Mouse (Mus musculus): ENCODE measurements around the gene Kank1. TPM values are rescaled to one million over a fixed set of nuclear protein-coding genes. Genes with fewer than 3 reads are reported as not detected.
"Not testable (repeated sequence)": the region's sequence is repeated elsewhere in the genome, so short reads cannot be mapped to it uniquely, and the experiment has no call there.

Kank1 gene
- total RNA-seq, 4 experiments from 2014 or later = 40.4 to 50.0 (median 45.6) TPM

GRCm38 (mm10) chr19:25439807-25440206 lies 203.0 kb downstream of the Kank1 start:
- no peak for DNase-seq (ENCODE audit: low spot score)

GRCm38 (mm10) chr19:25440736-25441135 lies 204.0 kb downstream of the Kank1 start:
- DNase-seq (ENCODE audit: low spot score) = no peak

DNA sequence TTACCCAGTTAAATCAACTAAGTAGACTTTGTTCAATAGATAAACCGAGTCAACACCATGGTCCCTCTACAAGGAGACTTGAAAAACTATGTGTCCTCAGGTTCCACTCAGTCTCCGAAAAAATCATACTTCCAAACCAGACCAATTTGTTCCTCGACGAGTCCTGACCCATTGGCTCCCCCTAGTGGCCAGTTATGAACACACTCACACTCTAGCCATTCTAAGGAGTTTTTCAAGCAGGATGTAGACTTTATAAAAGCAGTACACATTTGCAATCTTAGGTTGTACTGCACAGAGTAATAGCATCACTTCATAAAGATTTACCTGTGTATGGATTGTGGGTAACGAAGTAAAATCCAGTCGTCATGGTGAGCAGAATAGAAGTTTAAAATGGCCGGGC lies 208.3 kb downstream of the Kank1 start:
- DNase-seq (ENCODE audit: low spot score) = peak; percentile 72

GRCm38 (mm10) chr19:25445842-25446241 lies 209.1 kb downstream of the Kank1 start:
- no peak for DNase-seq (ENCODE audit: low spot score)

GRCm38 (mm10) chr19:25446683-25447082 lies 209.9 kb downstream of the Kank1 start:
- no peak for DNase-seq (ENCODE audit: low spot score)

DNA sequence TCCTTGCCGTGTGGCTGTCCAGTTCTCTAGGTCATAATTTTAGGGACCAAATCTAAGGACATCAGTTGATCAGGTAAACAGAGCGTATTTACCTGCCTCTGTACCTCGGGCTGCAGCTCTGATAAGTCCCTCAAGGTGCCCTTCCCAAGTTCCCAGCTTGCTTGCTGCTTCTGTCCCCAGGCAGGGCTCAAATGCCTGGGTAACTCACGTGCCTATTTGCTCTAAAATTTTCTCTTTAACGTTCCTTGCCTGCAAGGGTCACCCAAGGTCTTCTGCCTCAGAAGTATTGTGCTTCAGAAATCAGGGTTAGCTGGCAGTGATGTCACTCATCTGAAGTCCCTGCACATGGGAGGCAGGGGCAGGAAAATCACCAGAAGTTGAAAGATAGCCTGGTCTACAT lies 210.6 kb downstream of the Kank1 start:
- no peak for DNase-seq (ENCODE audit: low spot score)

- DNase-seq (ENCODE audit: low spot score) = no peak
These were observed 214.3 kb downstream of the Kank1 start for GRCm38 (mm10) chr19:25450869-25451629.

DNA sequence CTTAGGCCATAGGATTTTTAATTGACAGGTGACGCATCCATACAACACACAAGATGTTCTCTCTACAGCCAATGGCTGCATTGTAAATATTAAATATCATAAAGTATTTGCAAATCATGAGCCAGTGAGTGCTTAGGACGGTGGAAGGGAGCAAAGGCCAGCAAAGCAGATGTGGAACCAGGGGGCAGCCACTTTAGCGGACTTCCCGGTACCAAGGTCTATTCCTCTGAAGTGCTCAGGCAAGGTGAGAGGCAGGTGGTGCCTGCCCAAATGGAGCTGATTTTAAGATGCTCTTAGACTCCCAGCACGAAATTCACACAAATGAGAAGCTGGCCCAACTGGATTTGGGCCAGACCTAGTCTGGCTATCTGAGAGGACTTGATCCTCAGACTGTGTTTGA lies 216.4 kb downstream of the Kank1 start:
- no peak for DNase-seq (ENCODE audit: low spot score)

- no peak for DNase-seq (ENCODE audit: low spot score)
These were observed 224.0 kb downstream of the Kank1 start for GRCm38 (mm10) chr19:25460760-25461159.

DNA sequence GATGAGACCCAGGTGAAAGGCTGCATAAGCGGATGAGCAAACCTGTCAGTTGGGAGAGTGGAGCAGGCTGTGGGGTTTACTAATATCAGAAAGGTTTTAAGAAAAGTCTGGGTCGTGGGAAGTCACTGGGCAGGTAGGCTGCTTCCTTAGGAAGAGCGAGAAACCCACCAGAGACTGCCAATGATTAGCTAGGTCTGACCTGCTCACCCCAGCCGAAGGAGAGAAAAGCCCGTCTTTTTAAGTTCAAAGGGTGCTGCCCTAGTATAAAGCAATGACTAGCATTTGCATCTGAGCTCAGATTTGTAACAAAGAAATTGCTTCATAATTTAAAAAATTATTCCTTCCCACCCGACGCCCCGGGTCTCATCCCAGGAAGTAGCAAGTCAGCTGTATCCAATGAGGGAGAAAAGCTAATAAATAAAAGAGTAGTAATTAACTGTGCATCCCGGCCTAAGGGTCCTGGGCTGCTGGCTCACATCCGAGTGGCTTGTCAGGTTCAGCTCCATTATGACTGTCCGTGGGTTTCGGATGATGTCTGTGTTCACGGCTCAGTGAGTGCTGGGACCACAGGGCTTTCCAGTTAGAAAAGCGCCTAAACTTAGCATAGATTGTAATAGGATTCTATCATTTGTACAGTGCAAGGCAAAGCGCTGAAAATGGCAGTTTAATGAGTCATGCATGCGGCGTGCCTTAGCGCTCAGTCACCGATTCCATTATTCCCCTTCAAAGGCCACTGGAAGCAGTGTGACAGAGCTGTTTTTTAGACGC lies 225.0 kb downstream of the Kank1 start:
- DNase-seq (ENCODE audit: low spot score) = no peak

- DNase-seq (ENCODE audit: low spot score) = not testable (repeated sequence)
These were observed 239.0 kb downstream of the Kank1 start for GRCm38 (mm10) chr19:25475806-25476205.

DNA sequence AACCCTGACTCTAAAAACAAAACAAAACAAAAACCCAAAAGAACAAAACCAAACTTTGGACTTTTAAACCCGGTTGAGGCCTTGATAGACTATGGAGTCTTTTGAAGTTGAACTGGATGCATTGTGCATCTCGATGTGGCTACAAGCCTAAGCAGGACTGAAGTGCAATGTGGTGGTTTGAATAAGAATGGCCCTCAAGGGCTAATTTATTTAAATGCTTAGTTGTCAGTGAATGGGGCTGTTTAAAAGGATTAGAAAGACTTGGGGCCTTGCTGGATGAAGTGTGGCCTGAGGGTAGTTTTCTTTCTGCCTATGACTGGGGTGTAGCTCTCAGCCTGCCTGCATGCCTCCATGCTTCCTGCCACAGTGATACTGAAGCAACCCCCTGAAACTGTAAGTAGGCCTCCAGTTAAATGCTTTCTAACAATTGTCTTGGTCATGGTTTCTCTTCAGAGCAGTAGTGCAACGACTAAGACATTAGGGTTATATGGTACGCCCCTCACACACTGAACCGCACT lies 242.4 kb downstream of the Kank1 start:
- DNase-seq (ENCODE audit: low spot score) = no peak

GRCm38 (mm10) chr19:25480820-25481219 lies 244.0 kb downstream of the Kank1 start:
- DNase-seq (ENCODE audit: low spot score) = no peak

Other genes starting within 250 kb of the Kank1 start
- gene Dock8, start 237.4 kb upstream of the Kank1 start, total RNA-seq (2022) = 10 to 100 TPM; 17.9 to 22.7 (median 22.2) TPM

All from heart, adult 8-10 months (tissue).